Mouse (Mus musculus): ENCODE results near the gene Fuk. TPM values are rescaled to one million over a fixed set of nuclear protein-coding genes. Genes with fewer than 3 reads are reported as not detected.
"Not testable (repeated sequence)": the region's sequence is repeated elsewhere in the genome, so short reads cannot be mapped to it uniquely, and the experiment has no call there.

Fuk gene
- 1 to 10 TPM; 3.6 to 4.5 (median 4.0) TPM for total RNA-seq (2022)

DNA sequence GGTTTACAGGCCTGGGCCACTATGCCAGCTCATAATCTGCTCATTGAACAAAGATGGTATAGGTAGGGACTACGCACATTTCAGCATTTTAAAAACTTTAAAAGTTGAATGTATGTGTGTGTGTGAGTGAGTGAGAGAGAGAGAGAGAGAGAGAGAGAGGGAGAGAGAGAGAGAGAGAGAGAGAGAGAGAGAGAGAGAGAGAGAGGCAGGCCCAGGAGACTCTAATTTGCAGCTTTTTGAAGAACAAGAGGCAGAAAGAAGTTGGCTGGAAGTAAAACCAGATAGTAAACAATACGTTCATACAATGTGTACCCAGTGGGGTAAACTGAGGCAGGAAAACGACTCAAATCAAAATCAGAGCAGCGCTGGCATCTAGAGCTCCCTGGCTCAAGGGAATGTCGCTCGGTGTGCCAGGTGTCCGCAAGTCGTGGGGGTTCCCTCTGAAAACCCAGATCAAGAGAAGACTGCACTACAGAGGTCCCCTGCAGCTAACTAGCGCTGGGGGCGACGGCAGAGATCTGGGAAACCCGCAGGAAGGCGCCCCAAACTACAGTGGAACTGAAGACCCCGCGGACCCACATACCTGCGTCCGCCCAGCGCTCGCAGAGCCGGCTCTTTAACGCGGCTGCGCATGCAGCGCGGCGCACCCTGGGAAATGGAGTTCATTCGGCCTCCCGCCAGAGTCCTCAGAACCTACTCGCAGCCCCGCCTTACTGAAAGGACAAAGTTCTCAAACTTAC is at the start of gene Fuk:
Gene Fuk (minus strand): TSS at position 650 of the 740 bp plus-strand sequence.
- peak; percentile 63 to 72 for DNase-seq (ENCODE audit: low spot score in 2 of 2)

DNA sequence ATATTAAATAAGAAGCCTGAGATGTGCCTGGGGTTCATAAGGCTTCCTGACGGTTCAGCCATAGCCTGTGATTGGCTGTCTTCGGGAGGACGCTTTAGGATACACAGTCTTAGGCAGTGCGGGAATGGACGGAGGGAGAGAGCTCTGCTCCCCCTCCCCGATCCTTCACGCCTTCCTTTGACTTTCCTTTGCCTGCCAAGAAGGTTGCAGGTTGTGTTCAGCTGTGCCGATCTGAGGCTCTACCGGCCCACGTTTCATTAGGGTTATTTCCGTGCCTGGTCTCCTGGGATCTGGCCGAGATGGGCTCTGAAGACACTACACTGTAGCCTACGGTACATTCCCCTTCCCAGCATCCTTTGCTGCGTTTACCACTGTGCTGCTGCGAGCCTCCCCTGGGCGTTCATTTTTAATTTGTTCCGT is 47.8 kb upstream of the Fuk start:
- peak in 1 of 2 experiments; percentile 50 for DNase-seq (ENCODE audit: low spot score in 2 of 2)

DNA sequence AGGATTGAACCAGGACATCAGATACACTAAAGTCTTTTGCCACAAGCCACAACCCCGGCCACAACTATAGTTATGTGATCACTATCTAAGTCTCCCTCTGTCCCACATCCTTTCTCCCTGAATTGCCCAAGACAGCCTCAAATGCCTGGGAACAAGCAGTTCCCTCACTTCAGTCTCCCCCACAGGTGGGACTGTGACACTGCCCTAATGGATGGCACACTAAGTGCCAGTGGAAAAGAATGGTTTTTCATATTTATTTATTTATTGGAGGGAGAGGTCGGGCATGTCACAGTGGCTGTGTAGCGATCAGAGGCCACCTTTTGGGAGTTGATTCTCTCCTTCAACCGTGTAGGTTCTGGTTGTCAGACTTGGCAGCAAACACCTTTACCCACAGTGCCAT is 43.4 kb upstream of the Fuk start:
- DNase-seq (ENCODE audit: low spot score in 2 of 2) = no peak

DNA sequence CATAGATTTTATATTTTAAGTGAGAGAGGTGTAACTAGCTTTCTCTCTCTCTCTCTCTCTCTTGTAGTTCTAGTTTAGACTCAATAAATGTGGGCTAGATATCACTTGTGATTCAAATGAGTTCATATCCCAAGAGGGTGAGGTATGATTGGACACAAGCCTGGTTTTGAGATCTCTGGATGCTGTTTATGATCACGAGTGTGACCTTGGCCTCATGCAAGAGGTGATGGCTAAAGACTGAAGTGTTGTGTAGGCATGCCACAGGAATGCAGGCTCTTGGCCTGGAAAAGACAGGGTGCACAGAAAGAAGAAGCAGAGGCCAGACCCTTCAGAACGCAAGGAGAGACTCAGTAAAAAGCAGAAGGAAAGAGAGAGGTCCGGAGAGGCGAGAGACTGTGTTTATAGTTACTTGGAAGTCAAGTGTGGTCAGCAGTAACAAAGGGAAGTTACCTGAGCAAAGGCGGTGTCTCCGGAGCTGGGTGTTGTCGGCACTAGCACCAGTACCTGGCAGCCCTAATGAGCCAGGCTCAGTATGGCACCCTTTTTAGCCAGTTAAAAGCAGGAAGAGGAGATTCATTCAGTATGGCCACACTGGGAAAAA is 42.1 kb upstream of the Fuk start:
- DNase-seq (ENCODE audit: low spot score in 2 of 2) = no peak

DNA sequence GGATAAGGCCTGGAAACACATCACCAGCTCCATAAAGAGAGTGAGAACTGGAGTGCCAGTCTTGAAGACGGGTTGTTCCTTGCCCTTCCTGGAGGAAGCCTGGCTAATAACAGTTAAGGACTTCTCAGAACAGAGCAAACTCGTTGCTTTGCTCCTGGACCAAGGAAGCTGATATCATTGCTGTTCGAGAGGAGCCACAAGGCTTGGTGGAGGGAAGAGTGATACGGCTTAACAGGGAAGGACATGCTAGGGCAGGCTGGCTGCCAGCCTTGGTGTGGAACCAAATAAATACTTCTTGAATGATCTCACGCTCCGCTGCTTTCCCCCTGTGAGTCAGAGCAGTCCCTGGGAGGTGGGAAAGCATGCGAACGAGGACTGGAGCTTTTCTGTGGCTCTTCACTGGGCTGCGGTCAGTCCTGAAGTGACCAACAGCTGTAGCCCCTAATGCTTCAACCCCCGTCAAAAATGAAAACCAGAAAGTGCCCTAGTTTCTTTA is 39.2 kb upstream of the Fuk start:
- peak; percentile 86 to 88 for DNase-seq (ENCODE audit: low spot score in 2 of 2)

DNA sequence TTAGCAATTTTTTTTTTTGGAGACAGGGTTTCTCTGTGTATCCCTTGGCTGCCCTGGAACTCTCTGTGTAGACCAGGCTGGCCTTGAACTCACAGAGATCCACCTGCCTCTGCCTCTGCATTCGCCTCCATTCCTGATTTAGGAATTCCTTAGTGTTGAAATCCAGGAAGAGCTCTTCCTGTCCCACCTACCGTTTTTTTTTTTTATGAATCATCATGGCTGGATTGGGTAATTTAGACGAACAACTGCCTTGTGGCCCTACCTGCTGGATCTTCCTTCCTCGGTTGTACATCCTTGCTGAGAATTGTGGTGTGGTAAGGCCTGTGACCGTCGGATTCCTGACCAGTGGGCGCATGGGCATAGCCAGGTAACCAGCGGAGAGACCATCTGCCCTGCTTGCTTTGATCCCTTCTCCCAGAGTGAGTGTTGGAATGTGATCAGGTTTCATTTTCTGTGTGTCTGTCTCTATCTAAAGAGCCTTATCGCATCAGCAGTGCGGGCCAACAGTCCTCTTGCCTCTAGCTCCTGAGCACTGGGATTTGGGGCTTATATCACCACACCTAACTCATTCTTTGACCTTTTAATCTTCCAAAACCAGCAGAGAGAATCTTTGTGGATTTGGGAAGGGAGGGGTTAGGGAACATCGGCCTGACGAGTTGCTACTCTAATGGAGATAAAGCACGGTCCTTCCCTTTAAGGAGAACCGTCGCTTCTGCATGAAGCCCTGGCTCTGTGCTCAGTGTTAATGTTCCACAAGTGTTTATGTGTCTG is 38.6 kb upstream of the Fuk start:
- DNase-seq (ENCODE audit: low spot score in 2 of 2) = no peak

DNA sequence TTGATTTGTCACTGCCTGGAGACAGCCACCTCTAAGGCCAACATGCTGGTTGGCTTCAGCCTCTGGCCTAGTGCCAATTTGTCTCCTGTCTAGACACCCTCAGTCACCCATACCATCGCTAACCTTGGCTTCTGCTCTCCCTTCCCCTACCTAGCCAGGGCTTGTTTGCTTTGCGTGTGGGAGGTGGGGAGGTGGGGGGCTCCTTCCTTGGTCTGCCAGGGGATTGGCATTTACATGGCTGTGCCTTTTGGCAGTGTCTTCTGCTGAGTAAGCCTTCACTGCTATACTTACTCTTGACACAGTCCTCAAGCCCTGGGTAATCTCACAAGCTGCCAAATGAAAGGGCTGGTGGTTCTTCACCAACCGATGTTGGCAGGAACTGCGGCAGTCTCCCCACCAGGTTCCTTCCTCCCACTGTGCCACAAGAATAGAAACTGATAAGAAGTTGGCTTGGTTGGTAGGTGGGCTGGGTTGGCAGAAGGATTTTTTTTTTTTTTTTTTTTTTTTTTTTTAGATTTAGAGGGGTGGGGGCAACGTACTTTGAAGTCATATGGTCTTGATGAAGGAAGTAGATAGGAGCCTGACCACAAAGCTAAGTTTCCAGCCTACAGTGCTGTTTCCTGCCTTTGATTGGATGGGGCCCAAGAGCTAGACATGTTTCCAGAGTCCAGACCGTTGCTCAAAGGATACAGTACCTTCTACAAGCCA is 36.7 kb upstream of the Fuk start:
- peak; percentile 37 to 43 for DNase-seq (ENCODE audit: low spot score in 2 of 2)

DNA sequence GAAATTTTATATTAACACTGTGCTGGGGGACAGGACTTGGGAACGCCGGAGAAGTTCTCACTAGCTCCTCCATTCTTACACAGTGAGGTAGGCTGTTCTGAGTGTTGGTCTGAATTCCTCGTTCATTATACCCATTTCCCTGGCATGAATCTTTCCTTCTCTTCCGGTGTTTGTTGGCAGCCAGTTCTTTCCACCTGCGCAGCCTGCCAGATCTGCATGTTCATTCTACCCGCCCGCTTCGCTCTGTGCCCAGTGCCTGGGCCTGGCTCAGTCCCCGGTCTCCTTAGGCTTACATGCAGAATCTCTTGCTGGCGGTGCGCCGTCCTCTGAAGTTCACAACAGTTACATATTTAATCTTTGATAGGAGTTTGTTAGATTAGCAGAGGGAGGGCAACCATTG is 33.9 kb upstream of the Fuk start:
- peak in 1 of 2 experiments; percentile 59 for DNase-seq (ENCODE audit: low spot score in 2 of 2)

DNA sequence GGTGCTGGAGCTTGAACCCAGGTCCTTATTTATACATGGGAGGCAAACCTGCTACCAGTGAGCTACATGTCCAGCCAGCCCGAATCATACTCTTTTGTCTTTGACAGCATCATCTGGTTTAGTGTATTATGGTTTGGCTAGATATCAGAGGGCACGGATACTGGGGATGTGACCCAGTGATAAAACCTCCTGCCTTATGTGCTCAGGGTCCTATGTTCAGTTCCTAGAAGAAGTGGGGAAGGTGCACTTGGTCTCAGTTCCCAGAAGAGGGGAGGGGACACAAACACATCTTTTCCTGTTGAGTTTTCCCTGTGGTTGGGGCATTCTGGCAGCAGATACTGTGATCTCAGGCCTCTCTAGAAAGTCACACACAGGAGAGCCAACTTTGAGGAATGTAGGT is 31.0 kb upstream of the Fuk start:
- no peak for DNase-seq (ENCODE audit: low spot score in 2 of 2)

DNA sequence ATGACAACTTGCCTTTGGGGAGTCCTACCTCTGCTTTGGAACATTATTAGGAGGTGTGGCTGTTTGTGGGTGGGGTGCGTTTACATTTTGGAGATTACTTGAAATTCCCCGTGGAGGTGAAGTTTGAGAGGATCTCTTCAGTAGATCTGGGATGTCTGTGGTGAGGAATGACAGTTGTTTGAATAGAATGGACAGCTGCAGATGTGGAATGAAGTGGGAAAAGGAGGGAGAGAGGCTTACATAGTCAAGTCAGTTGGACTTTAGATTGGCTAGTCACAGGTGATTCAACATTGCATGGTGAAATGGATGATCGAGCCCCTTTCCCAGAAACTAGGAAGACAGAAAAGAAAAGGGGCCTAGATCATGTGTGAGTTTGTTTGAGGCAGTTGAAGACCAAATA is 30.2 kb upstream of the Fuk start:
- no peak for DNase-seq (ENCODE audit: low spot score in 2 of 2)

DNA sequence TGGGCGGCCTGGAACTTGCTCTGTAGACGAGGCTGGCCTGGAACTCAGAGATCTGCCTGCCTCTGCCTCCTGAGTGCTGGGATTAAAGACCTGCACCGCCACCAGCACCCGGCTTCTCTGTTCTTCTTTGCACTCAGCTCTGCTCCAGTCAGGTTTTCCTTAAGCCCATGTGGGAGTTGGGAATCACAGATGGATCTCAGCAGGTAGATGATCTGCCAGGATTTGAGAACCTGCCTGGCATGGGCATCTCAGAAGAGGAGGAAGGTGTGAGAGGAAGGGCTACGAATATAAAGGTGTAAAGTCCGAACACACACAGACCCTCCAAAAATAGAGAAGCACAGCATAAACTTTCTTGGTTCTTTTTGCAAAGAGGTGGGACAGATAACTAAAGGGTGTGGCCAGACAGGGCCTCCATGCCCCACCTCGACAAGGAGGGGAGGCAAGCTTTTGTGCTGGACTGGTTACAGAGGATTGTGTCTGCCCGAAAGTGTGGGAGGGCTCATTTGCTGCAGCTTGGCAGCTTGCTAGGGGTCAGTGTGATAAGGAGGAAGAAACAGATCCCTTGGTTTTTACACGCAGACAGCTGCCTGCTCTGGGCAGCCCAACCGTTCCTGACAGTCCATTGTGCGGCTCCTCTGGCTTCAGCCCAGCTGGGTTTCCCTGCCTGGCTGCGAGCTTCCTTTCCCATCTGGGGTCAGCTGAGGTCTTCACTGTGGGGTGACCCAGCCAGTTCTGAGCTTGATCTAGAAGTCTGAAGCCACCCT is 29.1 kb upstream of the Fuk start:
- peak; percentile 43 to 60 for DNase-seq (ENCODE audit: low spot score in 2 of 2)

DNA sequence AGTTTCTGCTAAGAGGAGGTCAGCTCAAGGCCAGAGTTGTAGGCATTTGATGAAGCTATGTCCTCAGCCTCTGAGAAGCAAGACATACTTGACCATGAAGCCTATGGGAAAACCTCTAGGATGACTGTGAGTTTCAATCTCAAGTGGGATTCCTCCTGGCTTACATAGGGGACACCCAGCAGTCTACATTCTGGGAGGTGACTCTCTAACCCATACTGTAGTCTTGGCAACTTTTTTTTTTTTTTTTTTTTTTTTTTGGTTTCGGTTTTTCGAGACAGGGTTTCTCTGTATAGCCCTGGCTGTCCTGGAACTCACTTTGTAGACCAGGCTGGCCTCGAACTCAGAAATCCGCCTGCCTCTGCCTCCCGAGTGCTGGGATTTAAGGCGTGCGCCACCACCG is 27.4 kb upstream of the Fuk start:
- DNase-seq (ENCODE audit: low spot score in 2 of 2) = not testable (repeated sequence)

DNA sequence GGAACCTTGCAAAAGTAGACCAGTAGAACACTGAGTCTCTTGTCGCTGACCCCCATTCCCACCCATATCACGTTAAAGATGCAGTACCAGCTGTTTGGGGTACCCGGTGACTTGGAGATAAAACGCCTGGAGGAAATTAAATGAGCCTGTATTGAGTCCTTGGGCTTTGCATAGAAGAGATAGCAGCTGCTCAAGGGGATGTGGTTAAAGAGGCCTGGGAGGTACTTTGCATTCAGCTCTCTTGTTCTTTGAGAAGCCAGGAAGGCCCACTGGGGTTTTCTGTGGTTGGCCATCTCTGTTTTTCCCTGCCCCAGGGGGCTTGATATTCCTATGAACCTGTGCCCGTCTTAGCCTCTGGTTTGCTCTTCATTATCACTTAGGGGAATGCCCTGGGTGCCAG is 26.8 kb upstream of the Fuk start:
- DNase-seq (ENCODE audit: low spot score in 2 of 2) = no peak

DNA sequence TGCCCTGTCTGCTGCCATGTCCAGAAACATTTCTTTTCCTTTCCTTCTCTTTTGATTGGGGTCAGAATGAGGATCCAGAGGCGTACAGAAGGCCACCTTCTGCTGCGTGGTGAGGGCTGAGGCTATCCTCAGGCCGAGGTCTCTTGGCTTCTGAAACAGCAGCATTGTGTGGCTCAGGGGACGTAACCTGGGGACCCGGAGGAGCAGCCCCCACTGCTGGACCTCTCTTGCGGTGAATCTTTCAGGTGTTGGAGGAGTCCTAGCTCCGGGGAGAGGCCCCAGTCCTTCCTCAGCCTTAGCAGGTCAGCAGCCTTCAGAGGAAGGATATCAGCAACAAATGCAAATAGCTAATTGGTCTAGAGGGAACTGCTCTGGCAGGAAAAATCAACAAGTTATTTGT is 26.1 kb upstream of the Fuk start:
- DNase-seq (ENCODE audit: low spot score in 2 of 2) = no peak

DNA sequence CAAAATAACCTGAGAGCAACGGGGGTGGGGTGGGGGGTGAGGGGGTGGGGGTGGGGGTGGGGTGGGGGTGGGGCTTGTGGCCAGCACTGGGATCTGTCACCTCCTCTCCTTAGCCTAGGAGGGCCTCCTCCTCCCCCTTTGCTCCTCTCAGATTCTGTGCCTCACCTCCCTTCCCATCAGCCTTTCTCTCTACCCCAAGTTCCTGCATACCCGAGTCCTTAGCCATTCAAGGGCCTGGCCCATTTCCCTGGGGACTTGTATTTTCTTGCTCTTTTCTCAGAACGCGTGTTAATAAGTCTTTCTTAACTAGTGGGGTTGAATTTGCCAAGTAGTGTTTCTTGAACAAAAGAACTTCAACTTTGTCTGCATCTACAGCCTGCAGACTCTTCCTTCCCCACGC is 24.4 kb upstream of the Fuk start:
- no peak for DNase-seq (ENCODE audit: low spot score in 2 of 2)

DNA sequence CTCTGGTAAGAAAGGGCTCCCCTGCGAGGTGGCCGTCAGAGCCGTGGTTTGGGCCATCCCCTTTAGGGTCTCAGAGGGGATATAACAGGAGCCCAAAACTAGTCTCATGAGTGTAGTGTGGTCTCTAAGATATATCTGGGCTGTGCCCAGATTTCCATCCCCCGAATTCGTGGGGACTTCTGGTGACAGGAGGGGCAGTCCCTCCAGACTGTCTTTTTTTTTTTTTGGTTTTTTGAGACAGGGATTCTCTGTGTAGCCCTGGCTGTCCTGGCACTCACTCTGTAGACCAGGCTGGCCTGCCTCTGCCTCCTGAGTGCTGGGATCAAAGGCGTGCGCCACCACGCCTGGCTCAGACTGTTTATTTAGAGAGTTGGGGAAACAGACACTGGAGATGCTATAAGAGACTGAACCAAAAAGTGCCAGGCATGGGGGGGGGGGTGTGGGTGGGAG is 23.4 kb upstream of the Fuk start:
- no peak for DNase-seq (ENCODE audit: low spot score in 2 of 2)

DNA sequence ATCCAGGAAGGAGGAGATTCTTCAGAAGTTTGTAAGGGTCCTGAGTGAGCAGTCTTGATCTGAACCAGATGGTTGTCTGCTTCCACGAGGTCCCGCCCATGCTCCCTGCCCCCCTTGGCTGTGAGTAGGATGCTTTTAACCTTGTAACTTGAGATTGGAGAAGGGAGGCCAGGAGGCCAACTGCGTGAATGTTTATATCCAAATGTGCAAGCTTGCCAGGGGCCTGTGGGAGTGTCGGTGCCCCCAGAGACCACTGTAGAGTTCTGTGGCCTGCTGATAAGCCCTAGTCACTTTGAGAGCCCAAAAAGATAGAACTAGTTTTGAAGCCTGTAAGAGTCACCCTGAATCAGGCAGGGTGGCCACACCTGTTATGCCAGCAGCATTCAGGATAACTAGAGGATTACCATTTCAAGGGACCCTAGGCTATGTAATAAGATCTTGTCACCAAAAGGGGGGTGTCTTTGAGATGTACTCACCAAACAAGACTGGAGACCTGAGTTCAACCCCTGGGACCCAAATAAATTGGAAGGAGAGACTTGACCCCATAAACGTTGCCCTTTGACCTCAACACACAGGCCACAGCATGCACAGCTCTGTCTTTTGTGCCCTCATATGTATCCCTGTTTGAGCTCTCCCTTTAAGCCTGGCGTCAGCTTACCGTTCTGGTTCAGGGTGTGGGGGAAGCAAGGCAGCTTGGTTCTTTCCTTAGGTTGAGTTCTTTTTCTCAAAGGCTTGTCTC is 19.4 kb upstream of the Fuk start:
- peak; percentile 65 to 73 for DNase-seq (ENCODE audit: low spot score in 2 of 2)

DNA sequence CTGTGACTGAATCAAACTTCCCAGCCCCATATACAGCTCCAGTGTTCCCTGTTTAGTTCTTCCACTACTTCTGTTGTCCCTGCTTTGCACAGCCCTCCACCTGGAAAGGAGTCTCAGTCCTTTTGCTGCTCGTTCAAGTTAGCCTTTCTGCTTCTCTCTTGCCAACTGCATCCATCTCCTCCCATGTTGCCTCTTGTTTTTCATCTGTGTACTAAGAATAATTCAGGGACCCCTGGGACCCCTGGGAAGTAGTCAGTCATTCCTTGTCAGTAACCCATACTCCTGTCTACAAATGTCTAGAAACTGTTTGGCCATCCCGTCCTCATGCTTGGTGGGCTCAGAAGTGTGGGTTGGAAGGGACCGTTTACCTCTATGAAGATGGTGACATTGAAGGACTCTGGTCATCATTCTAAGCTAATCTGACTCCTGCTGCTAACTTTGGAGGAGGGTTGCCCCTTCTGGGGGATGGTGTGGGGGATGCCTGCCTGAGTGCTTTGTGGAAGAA is 18.5 kb upstream of the Fuk start:
- no peak for DNase-seq (ENCODE audit: low spot score in 2 of 2)

DNA sequence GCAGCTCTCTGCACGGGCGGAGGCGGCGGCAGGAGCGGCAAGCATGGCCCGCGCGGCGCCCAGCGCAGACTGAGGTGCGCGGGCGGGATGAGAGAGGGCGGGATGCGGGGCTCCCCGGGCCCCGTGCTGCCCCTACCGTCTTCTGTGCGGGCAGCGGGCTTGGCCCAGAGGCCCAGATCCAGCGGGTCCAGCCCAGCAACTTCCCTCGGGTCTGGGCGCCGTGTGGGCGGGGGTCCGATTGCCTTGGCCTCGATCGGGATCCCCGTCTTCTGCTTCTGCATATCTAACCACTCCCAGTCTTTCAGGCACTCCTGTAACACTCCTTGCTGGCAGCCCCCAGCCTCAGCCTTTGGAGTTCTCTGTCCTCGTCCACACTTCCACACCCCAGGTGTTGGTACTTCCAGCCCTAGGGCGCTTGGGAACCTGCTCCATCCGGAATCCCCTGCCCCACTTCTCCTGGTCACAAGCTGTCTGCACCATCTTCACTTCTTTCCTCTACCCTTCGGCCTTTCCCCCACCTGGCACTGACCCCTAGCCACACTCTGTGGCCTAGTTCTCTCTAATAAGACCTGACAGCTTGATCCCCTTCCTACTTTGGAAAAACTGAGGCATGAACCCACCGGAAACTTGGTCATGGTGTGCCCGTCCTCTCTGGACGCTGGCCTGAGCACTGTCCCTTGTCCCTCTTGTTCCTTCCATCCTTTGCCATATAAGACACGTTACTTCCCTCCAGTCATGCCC is 17.9 kb upstream of the Fuk start:
- peak in 1 of 2 experiments; percentile 41 for DNase-seq (ENCODE audit: low spot score in 2 of 2)
